Mouse (Mus musculus) C2C12 (cell line): ENCODE measurements around the gene Rab42.

Source experiments
- CEBPB ChIP-seq: IDR thresholded peaks from one replicate; pipeline ENCODE4 v1.6.1; 2011; ENCODE audit warnings: low read depth, mild to moderate bottlenecking, control low read depth, moderate library complexity
- CTCF ChIP-seq: IDR thresholded peaks from one replicate; pipeline ENCODE4 v1.5.1; 2011; ENCODE audit not compliant: control insufficient read depth, insufficient read depth, insufficient read length
- FOSL1 ChIP-seq: IDR thresholded peaks from one replicate; pipeline ENCODE4 v1.8.0; 2011; ENCODE audit warnings: mild to moderate bottlenecking, low read length; ENCODE audit not compliant: poor library complexity, insufficient read depth, severe bottlenecking
- MAX ChIP-seq: IDR thresholded peaks from one replicate; pipeline ENCODE4 v1.6.1; 2011; ENCODE audit warnings: mild to moderate bottlenecking, control low read depth
- MYOG ChIP-seq: IDR thresholded peaks from one replicate; pipeline ENCODE4 v1.6.1; 2011; ENCODE audit not compliant: control insufficient read depth, insufficient read length; ENCODE audit errors: extremely low read depth
- USF1 ChIP-seq: IDR thresholded peaks from one replicate; pipeline ENCODE4 v1.6.1; 2011; ENCODE audit warnings: low read depth, mild to moderate bottlenecking, control low read depth, moderate library complexity

GRCm38 (mm10) chr4:132301486-132301885, 1.7 kb downstream of the Rab42 start:
- TF ChIP-seq CTCF = no peak
- no peak for TF ChIP-seq USF1
- TF ChIP-seq CEBPB = no peak
- no peak for TF ChIP-seq FOSL1
- TF ChIP-seq MYOG = no peak
- no peak for TF ChIP-seq MAX
